Mouse (Mus musculus) frontal cortex, postnatal 25 days (tissue): ENCODE results near the gene Ripor1.

Experiments
- DNase-seq, 2 experiments: peaks; one replicate each; pipeline ENCODE4 v3.0.0; 2022; ENCODE audit warnings: low spot score in 2 of 2

The Ripor1 gene

GRCm38 (mm10) chr8:105629337-105629736, 24.3 kb downstream of the Ripor1 start:
- no peak for DNase-seq

GRCm38 (mm10) chr8:105634771-105635458, 29.9 kb downstream of the Ripor1 start:
- no peak for DNase-seq

DNA sequence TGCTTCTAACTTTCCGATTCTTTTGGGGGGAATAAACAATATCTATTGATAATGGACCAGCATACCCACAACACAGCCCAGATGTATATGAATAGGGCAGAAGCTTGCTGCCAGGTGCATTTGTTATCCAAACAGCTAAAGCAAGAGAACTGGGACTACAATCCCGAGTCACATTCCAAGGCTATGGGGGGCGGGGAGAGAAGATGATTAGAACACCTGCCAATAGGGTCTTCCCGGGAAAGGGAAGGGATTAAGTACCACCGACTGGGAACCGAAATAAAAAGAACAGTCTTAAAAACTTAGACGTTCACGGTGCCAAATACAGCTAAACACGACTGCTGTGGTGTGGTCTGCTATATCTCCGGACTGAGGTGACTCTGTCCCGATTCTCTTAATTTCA, 30.4 kb downstream of the Ripor1 start:
- no peak for DNase-seq

DNA sequence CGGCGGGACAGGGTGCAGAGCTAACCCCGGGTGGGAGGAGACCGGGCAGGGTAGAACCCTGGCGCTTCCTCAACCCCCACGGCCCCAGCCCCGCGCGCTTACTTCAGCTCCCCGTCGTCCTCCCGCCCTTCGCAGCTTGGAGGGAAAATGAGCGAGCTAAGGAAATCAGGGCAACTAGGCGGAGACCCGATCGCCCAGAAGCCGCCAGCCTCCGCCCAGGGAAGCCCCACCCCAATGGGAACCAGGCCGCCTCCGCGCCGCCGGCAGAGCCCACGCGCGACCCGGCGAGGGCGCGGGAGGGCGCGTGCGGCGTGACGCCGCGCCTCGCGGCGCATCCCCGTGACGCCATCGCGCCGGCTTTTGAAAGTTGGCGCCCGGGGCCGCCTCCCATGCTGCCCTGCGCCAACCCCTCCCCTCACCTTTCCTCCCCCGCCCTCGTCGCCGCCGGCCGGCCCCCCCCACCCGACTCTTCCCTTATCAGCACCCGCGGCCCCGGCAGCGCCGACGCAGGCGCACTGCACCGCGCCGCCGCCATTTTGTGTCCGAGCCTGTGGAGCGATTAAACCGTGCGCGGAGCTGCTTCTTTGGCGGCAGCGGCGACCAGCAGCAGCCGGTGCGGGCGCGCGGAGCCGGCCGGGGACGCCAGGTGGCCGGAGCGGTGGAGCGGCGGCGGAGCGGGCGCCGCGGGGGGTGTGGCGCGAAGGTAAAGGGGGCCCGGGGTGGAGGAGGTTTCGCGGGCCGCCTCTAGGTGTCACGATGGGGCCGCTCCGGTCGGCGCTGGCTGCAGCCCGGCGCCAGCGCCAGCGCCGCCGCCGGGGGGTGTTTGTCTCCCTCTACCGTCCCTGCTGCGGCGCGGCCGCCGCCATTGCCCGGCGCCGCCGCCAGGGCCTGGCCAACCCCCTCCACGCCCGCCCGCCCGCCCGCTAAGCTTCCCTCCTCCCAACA, 31.2 kb downstream of the Ripor1 start, which contains the start of gene Ctcf:
Gene Ctcf, plus strand, starts transcription at position 551 of the 945 bp plus-strand sequence.
- peak; percentile 77 to 82 for DNase-seq

DNA sequence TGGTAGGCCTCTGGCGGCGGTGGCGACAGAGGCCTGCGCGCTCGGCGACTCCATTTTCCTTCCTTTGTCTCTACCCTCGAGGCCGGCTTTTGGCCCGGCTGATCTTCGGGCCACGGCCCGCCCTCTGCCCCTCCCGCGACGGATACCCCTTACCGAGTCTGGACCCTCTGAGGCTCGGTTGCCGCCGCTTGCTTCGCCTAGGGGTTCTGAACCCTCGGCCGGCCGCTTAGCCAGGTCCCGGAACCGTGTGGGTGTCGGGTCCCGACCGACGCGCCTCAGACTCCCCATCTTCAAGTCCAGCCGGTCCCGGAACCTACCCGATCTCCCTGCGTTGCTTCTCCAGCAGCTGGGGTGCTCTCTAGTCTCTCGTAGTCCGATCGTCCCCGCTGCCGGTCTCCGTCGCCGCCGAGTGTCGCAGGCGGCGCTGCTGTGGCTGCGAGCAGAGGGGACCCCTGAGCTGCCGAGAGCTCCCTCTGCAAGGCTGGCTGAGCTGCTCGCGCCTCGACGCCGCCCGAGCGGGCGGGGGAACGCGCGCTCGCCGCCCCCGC, 32.0 kb downstream of the Ripor1 start, which contains the start of gene Agrp:
Gene Agrp, minus strand, starts transcription at position 431 of the 548 bp plus-strand sequence.
- no peak for DNase-seq

DNA sequence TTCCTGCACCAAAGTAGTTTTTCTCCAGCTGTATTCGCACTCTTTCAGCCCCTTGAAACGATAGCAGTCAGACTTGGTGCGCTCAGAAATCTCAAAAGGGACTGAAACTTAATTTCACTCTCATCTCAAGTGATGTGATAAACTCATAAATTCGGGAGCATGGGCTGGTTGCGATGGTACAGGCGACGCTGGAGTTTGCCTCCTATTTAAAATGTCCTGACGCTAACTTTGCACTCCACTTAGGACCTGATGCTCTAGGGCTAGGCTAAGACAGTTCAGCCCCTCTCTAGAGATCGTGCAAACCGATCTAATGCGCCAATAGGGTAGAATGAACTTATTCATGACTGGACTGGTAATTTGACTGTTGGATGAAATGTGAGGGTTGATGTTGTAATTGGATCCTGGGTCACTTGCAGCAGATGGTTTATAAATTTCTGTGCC, 32.6 kb downstream of the Ripor1 start:
- DNase-seq = no peak

DNA sequence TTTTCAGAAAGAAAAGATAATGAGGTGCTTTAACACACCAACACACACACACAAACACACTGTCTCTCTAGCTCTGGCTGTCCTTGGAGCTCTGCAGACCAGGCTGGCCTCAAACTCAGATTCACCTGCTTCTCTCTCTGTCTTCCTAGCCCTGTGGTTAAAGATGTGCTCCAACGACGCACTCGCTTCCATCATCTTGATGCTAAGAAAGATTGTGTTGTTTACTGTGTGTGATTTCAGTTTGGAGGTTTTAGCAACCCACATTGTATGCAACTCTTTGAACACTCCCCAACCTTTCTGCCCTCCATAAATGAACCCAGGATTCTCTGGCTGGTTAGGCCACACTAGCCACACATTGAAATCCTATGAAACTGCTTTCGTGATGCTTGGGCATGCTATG, 33.5 kb downstream of the Ripor1 start:
- DNase-seq = no peak

- no peak for DNase-seq
Observed at GRCm38 (mm10) chr8:105639835-105640234, 34.8 kb downstream of the Ripor1 start.

GRCm38 (mm10) chr8:105640511-105640910, 35.5 kb downstream of the Ripor1 start:
- DNase-seq = no peak

- DNase-seq = no peak
Observed at GRCm38 (mm10) chr8:105645205-105645604, 40.1 kb downstream of the Ripor1 start.

DNA sequence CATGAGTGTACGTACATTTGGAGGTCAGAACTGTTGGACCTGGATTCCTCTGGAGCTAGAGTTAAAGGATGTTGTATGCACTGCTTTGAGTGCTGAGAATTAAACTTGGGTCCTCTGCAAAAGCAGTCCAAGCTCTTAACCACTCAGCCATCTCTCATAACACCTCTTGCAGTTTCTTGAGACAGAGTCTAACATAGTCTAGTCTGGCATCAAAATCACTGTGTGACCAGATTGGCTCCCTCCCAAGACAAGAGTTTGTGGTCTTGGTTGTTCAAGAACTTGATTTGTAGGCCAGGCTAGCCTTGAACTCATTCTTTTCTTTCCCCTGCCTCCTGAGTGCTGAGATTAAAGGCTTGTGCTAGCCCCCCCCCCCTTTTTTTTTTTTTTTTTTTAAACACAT, 43.9 kb downstream of the Ripor1 start:
- DNase-seq = no peak

DNA sequence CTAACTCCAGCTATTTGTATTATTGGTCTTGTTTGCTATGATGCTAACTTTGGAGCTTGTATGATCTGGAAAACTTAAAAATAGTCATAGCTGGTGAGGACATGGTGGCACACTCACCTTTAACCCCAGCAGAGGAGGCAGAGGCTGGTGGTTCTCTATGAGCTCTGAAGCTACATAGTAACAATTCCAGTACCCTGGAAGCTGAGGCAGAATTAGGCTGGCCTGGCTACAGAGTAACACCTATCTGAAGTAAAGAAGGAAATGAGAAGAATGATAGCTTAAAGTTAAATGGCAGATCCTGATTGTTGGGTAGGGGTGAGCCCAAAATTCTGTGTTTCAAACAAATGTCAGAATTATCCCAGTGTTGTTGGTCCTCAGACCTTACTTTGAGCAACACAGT, 52.6 kb downstream of the Ripor1 start:
- no peak for DNase-seq

- DNase-seq = no peak
Observed at GRCm38 (mm10) chr8:105661167-105661566, 56.1 kb downstream of the Ripor1 start.
